ENCODE assay signal across 15 mouse cellular contexts in the genomic region with DNA sequence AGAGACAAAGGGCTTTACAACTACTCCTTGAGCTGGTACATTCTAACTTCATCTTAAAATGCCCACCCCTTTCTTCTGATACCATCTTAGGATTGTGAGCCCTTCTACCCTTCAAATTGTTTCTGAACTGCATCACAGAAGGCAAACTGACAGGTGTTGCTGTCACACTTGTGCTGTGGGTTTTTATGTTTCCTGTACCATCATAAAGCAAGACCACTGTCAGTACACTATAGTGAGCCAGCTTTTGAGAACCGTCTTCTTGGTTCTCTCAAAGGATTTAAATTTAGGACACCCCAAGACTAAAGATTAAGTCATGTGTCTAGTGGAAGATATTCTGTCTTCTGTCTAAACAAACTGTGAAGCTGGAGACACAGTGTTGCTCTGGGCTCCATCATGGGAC.
"Had no signal": no experiment of that assay in that cellular context is flagged by ENCODE, and none has a peak within 500 bp of the region (broad histone marks: within the 10 kb centered on the region; RNA-seq: fewer than 3 reads in every experiment).

No protein-coding gene starts in this region.

- DNase-seq: kidney, adult 18-20 months; kidney, postnatal 10 days; layer of hippocampus, postnatal 36 days; lung, embryonic 14.5 days; lung, postnatal 10 days; right cerebral cortex, adult 18-20 months; thymus, postnatal 36 days had no signal

- H3K36me3 ChIP-seq: intestine, embryonic 15.5 days; limb, embryonic 15.5 days; liver, embryonic 12.5 days; midbrain, embryonic 12.5 days; neural tube, embryonic 15.5 days; stomach, embryonic 15.5 days had no signal

- H3K27ac ChIP-seq: intestine, embryonic 15.5 days; limb, embryonic 15.5 days; liver, embryonic 12.5 days; macrophage; midbrain, embryonic 12.5 days; neural tube, embryonic 15.5 days; stomach, embryonic 15.5 days had no signal

- H3K27me3 ChIP-seq: intestine, embryonic 15.5 days; limb, embryonic 15.5 days; liver, embryonic 12.5 days; neural tube, embryonic 15.5 days; stomach, embryonic 15.5 days had no signal

- H3K4me1 ChIP-seq: intestine, embryonic 15.5 days; limb, embryonic 15.5 days; liver, embryonic 12.5 days; midbrain, embryonic 12.5 days; neural tube, embryonic 15.5 days; stomach, embryonic 15.5 days had no signal

- H3K4me3 ChIP-seq: intestine, embryonic 15.5 days; limb, embryonic 15.5 days; liver, embryonic 12.5 days; midbrain, embryonic 12.5 days; neural tube, embryonic 15.5 days; stomach, embryonic 15.5 days had no signal

- ATAC-seq: intestine, embryonic 15.5 days; liver, embryonic 12.5 days; midbrain, embryonic 16.5 days had no signal
